Mouse (Mus musculus) neural tube, embryonic 14.5 days (tissue): ENCODE results near the gene Kdm2b. TPM values are rescaled to one million over a fixed set of nuclear protein-coding genes. Genes with fewer than 3 reads are reported as not detected.

ENCODE experiments used
- ATAC-seq: fragments of 200-750 bp; cut with Nextera tagmentation; 2 replicates; pipeline ENCODE4 v1.8.0; 2017; ENCODE audit warnings: low read depth, mild to moderate bottlenecking, moderate TSS enrichment, moderate library complexity
- H3K27ac ChIP-seq: fragments of 300-500 bp; sonication (generic); 2 replicates; pipeline ENCODE4 v1.5.1; 2014; ENCODE audit warnings: low read depth, mild to moderate bottlenecking, control low read depth, low read length, moderate library complexity, mixed read lengths
- H3K27me3 ChIP-seq: fragments of 300-500 bp; sonication (generic); 2 replicates; pipeline ENCODE4 v1.6.1; 2014; ENCODE audit warnings: low read length; ENCODE audit not compliant: control insufficient read depth, insufficient read depth
- H3K36me3 ChIP-seq: fragments of 300-500 bp; sonication (generic); 2 replicates; pipeline ENCODE4 v1.6.1; 2014; ENCODE audit warnings: low read length, mixed read lengths; ENCODE audit not compliant: control insufficient read depth, insufficient read depth
- H3K4me1 ChIP-seq: fragments of 300-500 bp; sonication (generic); 2 replicates; pipeline ENCODE4 v1.6.1; 2014; ENCODE audit warnings: low read length; ENCODE audit not compliant: control insufficient read depth, insufficient read depth
- H3K4me2 ChIP-seq: fragments of 300-500 bp; sonication (generic); 2 replicates; pipeline ENCODE4 v1.6.1; 2014; ENCODE audit warnings: mild to moderate bottlenecking, low read depth, low read length, control low read depth
- H3K4me3 ChIP-seq: fragments of 300-500 bp; sonication (generic); 2 replicates; pipeline ENCODE4 v1.5.1; 2014; ENCODE audit warnings: low read depth, low read length, control low read depth, mixed read lengths
- H3K9ac ChIP-seq: fragments of 300-500 bp; sonication (generic); replicated peaks from 2 replicates; pipeline ENCODE4 v1.6.1; 2014; ENCODE audit warnings: low read depth, mild to moderate bottlenecking, control low read depth, low read length, mixed read lengths
- H3K9me3 ChIP-seq: fragments of 300-500 bp; sonication (generic); 2 replicates; pipeline ENCODE4 v1.6.1; 2016; ENCODE audit warnings: low read length; ENCODE audit not compliant: control insufficient read depth
- WGBS: fragments of 180-500 bp; shearing (Covaris S2); extraction: QIAGEN DNeasy Blood & Tissue Kit; methylation state at CpG from one replicate; pipeline ENCODE4 v1.1.7; 2014; 5-methylcytosine and 5-hydroxymethylcytosine counted together
- polyA plus RNA-seq: library from polyadenylated mRNA; unstranded; fragments of >200 nt; fragmentation: Nextera tagmentation; extraction: Ambion mirVana; gene quantifications from 2 replicates; pipeline ENCODE4 v1.2.1, GENCODE M21; 2014

Kdm2b gene
- polyA plus RNA-seq, 1 experiment from 2014 or later: 82.7 TPM

GRCm38 (mm10) chr5:123026414-123026813 is 36.8 kb upstream of the Kdm2b start:
- Histone ChIP-seq H3K9ac (no peak overlapping the region), H3K4me3 (no peak overlapping the region), H3K27me3 (no peaks in the 10 kb centered on the region), H3K4me1 (no peaks in the 10 kb centered on the region), H3K27ac (no peak overlapping the region), H3K4me2 (no peak overlapping the region), H3K36me3 (peaks cover 5% of the 10 kb centered on the region), H3K9me3 (no peaks in the 10 kb centered on the region)
- 77% methylated on average over 6 of the region's 6 CpGs for WGBS
- no peak for ATAC-seq

GRCm38 (mm10) chr5:123024965-123025573 is 35.4 kb upstream of the Kdm2b start:
- Histone ChIP-seq H3K4me1 (no peaks in the 10 kb centered on the region), H3K4me3 (no peak overlapping the region), H3K4me2 (no peak overlapping the region), H3K9ac (no peak overlapping the region; the same call in 1 of the 2 replicates), H3K27ac (no peak overlapping the region), H3K36me3 (peaks cover 5% of the 10 kb centered on the region), H3K9me3 (no peaks in the 10 kb centered on the region), H3K27me3 (no peaks in the 10 kb centered on the region)
- 67% methylated on average over 9 of the region's 9 CpGs for WGBS
- no peak for ATAC-seq

- Histone ChIP-seq H3K9me3 (no peaks in the 10 kb centered on the region), H3K27ac (no peak overlapping the region), H3K4me2 (no peak overlapping the region), H3K4me1 (peaks cover under 1% of the 10 kb centered on the region; the same call in 1 of the 2 replicates), H3K27me3 (no peaks in the 10 kb centered on the region), H3K36me3 (peaks cover under 1% of the 10 kb centered on the region; the same call in 1 of the 2 replicates), H3K4me3 (no peak overlapping the region), H3K9ac (no peak overlapping the region)
- ATAC-seq: no peak
- 88% methylated on average over 6 of the region's 6 CpGs for WGBS
Measured at GRCm38 (mm10) chr5:123024312-123024711, 34.7 kb upstream of the Kdm2b start.

- Histone ChIP-seq H3K27ac (no peak overlapping the region), H3K9ac (no peak overlapping the region), H3K4me2 (no peak overlapping the region), H3K9me3 (no peaks in the 10 kb centered on the region), H3K4me3 (no peak overlapping the region), H3K27me3 (no peaks in the 10 kb centered on the region), H3K36me3 (no peaks in the 10 kb centered on the region), H3K4me1 (peaks cover 7% of the 10 kb centered on the region; the same call in 1 of the 2 replicates)
- WGBS: 87% methylated on average over 6 of the region's 6 CpGs
- ATAC-seq: no peak
Measured at GRCm38 (mm10) chr5:123023049-123023448, 33.4 kb upstream of the Kdm2b start.

GRCm38 (mm10) chr5:123021438-123021837 is 31.8 kb upstream of the Kdm2b start:
- H3K4me3 ChIP-seq: no peak overlapping the region

GRCm38 (mm10) chr5:123020426-123020825 is 30.8 kb upstream of the Kdm2b start:
- no peaks in the 10 kb centered on the region for H3K27me3 ChIP-seq
- no peaks in the 10 kb centered on the region for H3K9me3 ChIP-seq
- 91% methylated on average over 5 of the region's 5 CpGs for WGBS
- no peaks in the 10 kb centered on the region for H3K36me3 ChIP-seq
- no peak overlapping the region for H3K4me2 ChIP-seq
- H3K4me3 ChIP-seq: no peak overlapping the region
- peaks cover 15% of the 10 kb centered on the region; the same call in 1 of the 2 replicates for H3K4me1 ChIP-seq
- no peak overlapping the region for H3K9ac ChIP-seq
- ATAC-seq: no peak
- no peak overlapping the region for H3K27ac ChIP-seq

More at GRCm38 (mm10) chr5:123021438-123021837, 31.8 kb upstream of the Kdm2b start:
- Histone ChIP-seq H3K4me2 (no peak overlapping the region), H3K27me3 (no peaks in the 10 kb centered on the region), H3K9ac (no peak overlapping the region), H3K27ac (no peak overlapping the region), H3K9me3 (no peaks in the 10 kb centered on the region), H3K4me1 (peaks cover 10% of the 10 kb centered on the region; the same call in 1 of the 2 replicates), H3K36me3 (no peaks in the 10 kb centered on the region)
- WGBS: 89% methylated on average over 7 of the region's 7 CpGs
- ATAC-seq: no peak

- H3K36me3 ChIP-seq: no peaks in the 10 kb centered on the region
- WGBS: 53% methylated on average over 10 of the region's 10 CpGs
- peak overlapping the region; percentile 62 for H3K27ac ChIP-seq
- H3K4me1 ChIP-seq: peaks cover 15% of the 10 kb centered on the region; the same call in 1 of the 2 replicates
- H3K27me3 ChIP-seq: no peaks in the 10 kb centered on the region
- no peaks in the 10 kb centered on the region for H3K9me3 ChIP-seq
- no peak for ATAC-seq
- no peak overlapping the region for H3K9ac ChIP-seq
- no peak overlapping the region for H3K4me2 ChIP-seq
- no peak overlapping the region for H3K4me3 ChIP-seq
Measured at GRCm38 (mm10) chr5:123019336-123020016, 29.9 kb upstream of the Kdm2b start.

GRCm38 (mm10) chr5:123017504-123017903 is 27.9 kb upstream of the Kdm2b start:
- Histone ChIP-seq H3K27ac (no peak overlapping the region), H3K4me3 (no peak overlapping the region), H3K9ac (no peak overlapping the region), H3K9me3 (no peaks in the 10 kb centered on the region), H3K4me1 (peaks cover 15% of the 10 kb centered on the region; the same call in 1 of the 2 replicates), H3K4me2 (no peak overlapping the region), H3K36me3 (no peaks in the 10 kb centered on the region), H3K27me3 (no peaks in the 10 kb centered on the region)
- whole genome bisulfite sequencing: 91% methylated on average over 4 of the region's 4 CpGs
- ATAC-seq: no peak

GRCm38 (mm10) chr5:123015915-123016314 is 26.3 kb upstream of the Kdm2b start:
- 25% methylated on average over 8 of the region's 8 CpGs for WGBS
- ATAC-seq: no peak
- Histone ChIP-seq H3K27ac (no peak overlapping the region), H3K9me3 (no peaks in the 10 kb centered on the region), H3K4me2 (peak overlapping the region; percentile 49), H3K9ac (peak overlapping the region; percentile 50; the same call in 1 of the 2 replicates), H3K27me3 (no peaks in the 10 kb centered on the region), H3K4me3 (peak overlapping the region; percentile 60), H3K36me3 (no peaks in the 10 kb centered on the region), H3K4me1 (peaks cover 15% of the 10 kb centered on the region; the same call in 1 of the 2 replicates)
